Mouse (Mus musculus): ENCODE measurements around the gene Olfr1410. TPM values are rescaled to one million over a fixed set of nuclear protein-coding genes. Genes with fewer than 3 reads are reported as not detected.

The Olfr1410 gene
- polyA plus RNA-seq, 1 experiment: not detected

GRCm38 (mm10) chr1:92657025-92657820, 51.6 kb downstream of the Olfr1410 start:
- no peak overlapping the region for H3K27ac ChIP-seq (ENCODE audit: insufficient read depth, low read length)
- no peak for TF ChIP-seq POLR2A (IDR thresholded peaks at IDR 0.05; ENCODE audit: insufficient read depth, low read length)
- no peak for TF ChIP-seq CTCF (IDR thresholded peaks at IDR 0.05; ENCODE audit: low read depth, low read length)
- TF ChIP-seq EP300 (IDR thresholded peaks at IDR 0.05; ENCODE audit: insufficient read depth, low read depth, low read length): no peak
- no peaks in the 10 kb centered on the region for H3K9me3 ChIP-seq (replicated peaks; ENCODE audit: control insufficient read depth, insufficient read depth, low read length, poor library complexity, severe bottlenecking)
- no peaks in the 10 kb centered on the region for H3K4me1 ChIP-seq (ENCODE audit: control insufficient read depth, insufficient read depth, low read length)
- H3K9ac ChIP-seq (ENCODE audit: low read depth, poor library complexity, severe bottlenecking): no peak overlapping the region
- no peaks in the 10 kb centered on the region for H3K36me3 ChIP-seq (ENCODE audit: control insufficient read depth, insufficient read depth, low read length, poor library complexity, severe bottlenecking)
- no peaks in the 10 kb centered on the region for H3K27me3 ChIP-seq (ENCODE audit: control insufficient read depth, insufficient read depth, low read length, poor library complexity, severe bottlenecking)
- no peak overlapping the region for H3K4me3 ChIP-seq (ENCODE audit: low read depth, low read length)

GRCm38 (mm10) chr1:92659392-92659791, 53.8 kb downstream of the Olfr1410 start:
- Histone ChIP-seq H3K36me3 (ENCODE audit: control insufficient read depth, insufficient read depth, low read length, poor library complexity, severe bottlenecking) (no peaks in the 10 kb centered on the region), H3K9me3 (replicated peaks; ENCODE audit: control insufficient read depth, insufficient read depth, low read length, poor library complexity, severe bottlenecking) (no peaks in the 10 kb centered on the region), H3K27me3 (ENCODE audit: control insufficient read depth, insufficient read depth, low read length, poor library complexity, severe bottlenecking) (no peaks in the 10 kb centered on the region), H3K4me1 (ENCODE audit: control insufficient read depth, insufficient read depth, low read length) (no peaks in the 10 kb centered on the region), H3K9ac (ENCODE audit: low read depth, poor library complexity, severe bottlenecking) (no peak overlapping the region), H3K4me3 (ENCODE audit: low read depth, low read length) (no peak overlapping the region), H3K27ac (ENCODE audit: insufficient read depth, low read length) (no peak overlapping the region)
- TF ChIP-seq CTCF (IDR thresholded peaks at IDR 0.05; ENCODE audit: low read depth, low read length) (no peak), POLR2A (IDR thresholded peaks at IDR 0.05; ENCODE audit: insufficient read depth, low read length) (no peak), EP300 (IDR thresholded peaks at IDR 0.05; ENCODE audit: insufficient read depth, low read depth, low read length) (no peak)

Other genes starting within 250 kb of the Olfr1410 start
- 187 and 210 TPM in 2 replicates for gene Ndufa10, start 131.9 kb upstream of the Olfr1410 start, polyA plus RNA-seq (2011; ENCODE audit: insufficient read depth, insufficient read length, low read depth, missing spikeins)
- gene Olfr1416, start 120.7 kb upstream of the Olfr1410 start, polyA plus RNA-seq (2011; ENCODE audit: insufficient read depth, insufficient read length, low read depth, missing spikeins): not detected in 2 replicates
- gene Olfr1415, start 109.7 kb upstream of the Olfr1410 start, polyA plus RNA-seq (2011; ENCODE audit: insufficient read depth, insufficient read length, low read depth, missing spikeins): not detected in 2 replicates
- gene Olfr1414, start 87.1 kb upstream of the Olfr1410 start, polyA plus RNA-seq (2011; ENCODE audit: insufficient read depth, insufficient read length, low read depth, missing spikeins): not detected in 2 replicates
- gene Olfr1413, start 34.5 kb upstream of the Olfr1410 start, polyA plus RNA-seq (2011; ENCODE audit: insufficient read depth, insufficient read length, low read depth, missing spikeins): not detected in 2 replicates
- not detected in 2 replicates for gene Olfr1412, start 20.0 kb upstream of the Olfr1410 start, polyA plus RNA-seq (2011; ENCODE audit: insufficient read depth, insufficient read length, low read depth, missing spikeins)
- not detected in 2 replicates for gene Olfr1411, start 11.4 kb upstream of the Olfr1410 start, polyA plus RNA-seq (2011; ENCODE audit: insufficient read depth, insufficient read length, low read depth, missing spikeins)
- gene Olfr12, start 12.0 kb downstream of the Olfr1410 start, polyA plus RNA-seq (2011; ENCODE audit: insufficient read depth, insufficient read length, low read depth, missing spikeins): not detected in 2 replicates
- 107 and 119 TPM in 2 replicates for gene Cops9, start 36.2 kb downstream of the Olfr1410 start, polyA plus RNA-seq (2011; ENCODE audit: insufficient read depth, insufficient read length, low read depth, missing spikeins)
- gene Otos, start 43.1 kb downstream of the Olfr1410 start, polyA plus RNA-seq (2011; ENCODE audit: insufficient read depth, insufficient read length, low read depth, missing spikeins): not detected in 2 replicates
- 30.5 and 31.6 TPM in 2 replicates for gene Gpc1, start 225.9 kb downstream of the Olfr1410 start, polyA plus RNA-seq (2011; ENCODE audit: insufficient read depth, insufficient read length, low read depth, missing spikeins)

Data from ES-Bruce4 (cell line).